Mouse (Mus musculus) cerebellum, postnatal 10 days (tissue): Measurements from ENCODE around the gene Gm8104.
"Not testable (repeated sequence)": the region's sequence is repeated elsewhere in the genome, so short reads cannot be mapped to it uniquely, and the experiment has no call there.

Experiments
- DNase-seq, 2 experiments: peaks; one replicate each; pipeline ENCODE4 v3.0.0; 2021; ENCODE audit warnings: mixed read lengths in 2 of 2

The Gm8104 gene

DNA sequence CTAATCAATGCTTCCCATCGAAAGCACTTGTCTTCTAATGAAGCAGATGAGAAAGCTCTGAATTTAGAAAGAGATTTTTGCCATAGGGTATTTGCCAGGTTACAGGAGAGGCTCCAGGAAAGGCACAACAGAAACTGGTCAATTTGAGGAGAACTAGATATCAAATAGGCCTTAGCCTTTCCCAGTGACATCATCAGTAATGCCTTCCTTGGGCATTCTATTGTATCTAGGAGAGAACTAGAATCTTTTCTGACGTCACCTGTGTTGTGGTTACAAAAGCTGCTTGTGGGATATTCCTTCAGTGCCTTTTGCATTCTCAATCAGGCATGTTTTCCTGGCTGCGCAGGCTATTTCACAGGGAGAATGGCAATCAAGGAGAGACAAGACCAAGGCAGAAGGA, at the start of gene Gm8104:
TSS of gene Gm8104 (plus strand) at position 301 of the 400 bp plus-strand sequence.
- not testable (repeated sequence) for DNase-seq

DNA sequence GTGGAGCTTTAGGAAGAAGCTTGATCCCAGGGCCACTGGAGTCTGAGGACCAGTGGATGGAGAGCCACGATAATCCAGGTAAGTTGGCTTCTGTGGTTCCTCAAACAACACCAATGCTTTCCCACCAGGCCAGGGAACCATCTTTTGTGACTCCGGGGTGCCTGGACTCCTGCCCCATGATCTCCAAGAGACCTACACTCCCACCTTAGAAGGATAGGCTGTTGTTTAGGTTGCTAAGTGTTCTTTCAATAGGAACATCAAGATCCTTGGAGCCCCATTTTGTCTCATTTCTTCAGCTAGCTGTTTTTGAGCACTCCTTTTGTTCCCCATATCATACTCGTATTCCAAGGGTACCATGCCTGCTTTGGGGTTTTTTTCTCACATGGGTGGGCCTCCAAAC, 42.3 kb upstream of the Gm8104 start:
- DNase-seq, result not testable (repeated sequence)

DNA sequence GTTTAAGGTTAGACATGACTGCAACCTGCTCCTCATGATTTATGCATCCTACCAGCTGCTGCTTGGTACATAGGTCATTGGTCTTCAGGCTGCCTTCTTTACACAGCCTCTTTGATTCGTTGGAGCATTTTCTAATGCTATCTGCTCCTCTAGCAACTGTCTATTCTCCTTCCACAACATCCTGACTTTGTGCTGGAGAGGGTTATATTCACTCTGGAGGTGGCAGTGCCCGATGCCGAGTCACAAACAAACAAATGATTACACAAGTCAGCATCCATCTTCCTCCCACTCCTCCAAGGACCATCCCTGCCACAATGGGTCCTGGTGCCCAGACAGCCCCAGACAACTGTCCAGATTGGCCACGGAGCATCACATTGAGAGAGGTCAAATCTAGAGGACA, 40.2 kb upstream of the Gm8104 start:
- DNase-seq, result not testable (repeated sequence)

DNA sequence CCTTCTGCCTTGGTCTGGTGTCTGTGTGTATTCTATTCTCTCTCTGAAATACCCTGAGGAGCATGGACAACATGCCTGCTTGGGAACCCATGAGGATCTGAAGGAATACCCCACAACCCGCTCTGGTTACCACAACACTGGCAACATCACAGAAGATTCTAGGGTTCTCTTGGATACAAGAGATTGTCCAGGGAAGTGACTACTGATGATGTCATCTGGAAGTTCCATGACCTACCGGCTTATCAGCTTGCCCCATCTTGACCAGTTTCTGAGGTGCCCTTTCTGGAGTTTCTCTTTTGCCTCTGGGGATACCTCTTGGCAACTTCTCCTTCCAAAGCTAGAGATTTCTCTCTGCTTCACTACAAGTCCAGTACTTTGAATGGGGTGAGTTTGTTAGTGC, 23.9 kb upstream of the Gm8104 start, which contains the start of gene Gm8094:
TSS of gene Gm8094 (minus strand) at position 101 of the 400 bp plus-strand sequence.
- not testable (repeated sequence) for DNase-seq

DNA sequence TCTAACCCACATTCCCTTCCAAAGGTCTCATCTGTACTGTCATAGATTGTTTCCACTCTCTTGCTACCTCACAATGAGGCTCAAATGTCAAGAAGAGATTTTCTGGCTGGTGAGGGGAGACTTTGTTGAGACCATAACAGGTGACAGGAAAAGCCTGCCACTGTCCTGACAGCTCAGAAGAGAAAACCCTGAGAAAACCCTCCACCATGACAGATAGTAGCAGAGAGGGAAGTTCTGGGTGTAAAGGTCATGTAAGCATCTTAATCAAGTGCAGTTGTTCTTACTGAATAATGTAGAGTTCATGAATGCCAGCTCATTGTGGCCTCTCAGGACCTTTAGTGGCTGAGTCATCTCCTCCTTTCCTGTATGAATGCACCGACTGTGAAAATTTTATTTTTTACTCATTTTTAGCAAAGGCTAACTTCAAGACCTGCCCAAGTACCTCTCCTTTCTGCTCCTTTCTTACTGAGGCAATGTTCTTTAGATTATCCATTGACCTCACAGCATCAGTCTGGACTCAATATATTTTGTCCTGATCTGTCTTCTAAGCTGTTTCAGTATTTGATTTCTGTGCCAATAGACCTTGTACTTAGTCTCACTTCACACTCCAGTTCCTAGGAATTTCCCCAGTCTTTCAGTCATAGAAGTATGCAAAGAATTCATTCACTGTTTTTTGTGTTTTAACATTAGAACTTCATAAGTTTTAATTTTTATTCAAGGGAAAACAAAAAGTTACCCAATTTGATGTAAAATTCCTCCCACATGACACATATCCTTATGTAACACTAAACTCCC, 15.3 kb upstream of the Gm8104 start:
- not testable (repeated sequence) for DNase-seq

DNA sequence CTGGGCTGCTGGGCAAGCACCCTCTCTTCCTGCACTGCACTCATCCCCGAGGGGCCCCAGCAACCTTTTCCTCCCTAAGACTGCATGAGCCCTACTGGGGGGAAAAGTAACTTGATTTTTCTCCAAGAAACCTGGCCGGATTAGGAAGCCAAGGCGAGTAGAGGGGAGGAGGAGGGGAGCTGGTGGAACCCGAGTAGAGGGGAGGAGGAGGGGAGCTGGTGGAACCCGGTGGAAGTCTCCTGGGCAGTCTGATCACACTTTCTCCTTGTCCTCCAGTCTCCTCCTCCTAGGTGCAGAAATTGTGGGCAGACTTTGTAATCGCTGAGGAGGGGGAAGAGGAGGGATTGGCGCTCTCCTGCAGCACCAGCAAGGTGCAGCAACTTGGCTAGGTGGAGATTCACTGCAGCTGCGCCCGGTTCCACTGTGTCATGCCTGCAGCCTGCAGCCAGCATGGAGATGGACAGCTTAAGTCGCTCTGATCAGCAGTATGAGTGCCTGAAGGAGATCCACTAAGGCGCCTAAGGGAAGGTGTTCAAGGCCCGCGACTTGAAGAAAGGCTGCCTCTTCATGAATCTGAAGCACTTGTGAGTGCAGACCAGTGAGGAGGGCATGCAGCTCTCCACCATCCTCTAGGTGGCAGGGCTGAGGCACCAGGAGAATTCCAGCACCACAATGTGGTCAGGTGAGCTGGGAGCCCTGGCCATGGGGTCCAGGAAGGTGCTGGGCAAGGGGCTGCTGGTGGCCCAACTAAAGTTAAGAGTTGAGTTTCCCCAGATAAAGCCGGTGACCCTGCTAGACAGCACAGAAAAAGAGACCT, 11.1 kb upstream of the Gm8104 start:
- DNase-seq, result not testable (repeated sequence)

DNA sequence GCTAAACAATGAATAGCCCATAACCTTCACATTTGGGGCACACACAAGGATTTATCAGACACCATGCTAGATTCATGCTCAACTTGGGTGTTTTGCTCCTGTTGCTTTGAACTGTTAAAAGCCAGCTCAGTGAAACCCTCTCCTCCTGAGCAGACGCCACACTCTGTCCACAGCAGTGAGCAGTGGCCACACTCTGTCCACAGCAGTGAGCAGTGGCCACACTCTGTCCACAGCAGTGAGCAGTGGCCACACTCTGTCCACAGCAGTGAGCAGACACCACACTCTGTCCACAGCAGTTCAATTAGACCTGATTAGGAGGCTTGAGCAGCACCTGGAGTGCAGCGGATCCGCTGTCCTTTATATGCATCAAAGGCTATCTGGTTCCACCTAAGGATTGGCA, 19.3 kb downstream of the Gm8104 start:
- DNase-seq, result not testable (repeated sequence)

DNA sequence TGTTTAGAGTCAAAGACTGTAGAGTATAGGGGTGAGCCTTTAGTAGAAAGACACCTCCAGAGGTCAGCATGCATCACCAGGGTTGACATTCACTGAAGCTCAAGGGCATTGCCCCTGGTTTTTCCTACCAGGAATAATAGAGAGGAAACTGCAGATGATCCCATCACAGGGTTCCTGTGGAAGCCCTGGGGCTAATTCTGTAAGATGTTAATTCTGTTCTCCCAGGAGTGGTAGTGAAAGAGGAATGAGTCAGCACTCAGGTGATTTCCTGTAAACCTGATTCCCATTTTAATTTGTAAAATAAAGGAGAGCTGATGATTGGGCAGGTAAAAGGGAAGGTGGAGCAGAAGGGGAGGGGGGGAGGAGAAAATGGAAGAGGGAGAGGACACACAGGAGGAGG, 25.9 kb downstream of the Gm8104 start:
- DNase-seq, result not testable (repeated sequence)
